Mouse (Mus musculus) yolk sac, embryonic 10.5 days (tissue): ENCODE results near the gene Ank.

ENCODE experiments used
- DNase-seq: peaks from one replicate; pipeline ENCODE4 v3.0.0-alpha.2; 2017; ENCODE audit warnings: low spot score

Ank gene

DNA sequence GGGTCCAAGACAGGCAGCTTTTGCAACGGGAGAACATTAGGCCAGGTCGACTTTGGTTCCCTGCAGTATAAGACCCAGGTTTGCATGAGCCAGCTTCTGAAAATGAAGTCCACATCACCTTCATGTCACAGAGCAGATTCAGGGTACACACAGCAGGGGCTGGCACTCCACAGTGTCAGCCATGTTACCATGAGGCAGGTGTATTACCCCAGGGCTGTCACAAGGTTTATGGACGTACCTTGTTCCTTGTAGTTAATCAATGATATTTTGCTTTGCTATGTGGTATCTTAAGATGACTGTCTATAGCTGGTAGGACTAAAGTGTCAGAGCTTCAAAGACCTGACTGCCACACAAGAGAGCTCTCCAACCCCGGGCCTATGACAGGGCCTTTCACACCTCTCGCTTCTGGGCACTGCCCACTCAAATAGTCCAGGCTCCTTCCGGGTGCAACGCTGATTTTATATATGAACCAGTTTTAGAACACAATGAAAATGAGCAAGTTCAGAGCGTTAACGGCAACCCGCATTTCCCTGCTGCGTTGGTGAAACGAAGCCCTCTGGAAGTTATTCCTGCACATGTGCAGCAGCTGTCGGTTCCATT, 132.4 kb downstream of the Ank start:
- no peak for DNase-seq

- DNase-seq: no peak
These were observed 134.0 kb downstream of the Ank start for GRCm38 (mm10) chr15:27600524-27600923.

DNA sequence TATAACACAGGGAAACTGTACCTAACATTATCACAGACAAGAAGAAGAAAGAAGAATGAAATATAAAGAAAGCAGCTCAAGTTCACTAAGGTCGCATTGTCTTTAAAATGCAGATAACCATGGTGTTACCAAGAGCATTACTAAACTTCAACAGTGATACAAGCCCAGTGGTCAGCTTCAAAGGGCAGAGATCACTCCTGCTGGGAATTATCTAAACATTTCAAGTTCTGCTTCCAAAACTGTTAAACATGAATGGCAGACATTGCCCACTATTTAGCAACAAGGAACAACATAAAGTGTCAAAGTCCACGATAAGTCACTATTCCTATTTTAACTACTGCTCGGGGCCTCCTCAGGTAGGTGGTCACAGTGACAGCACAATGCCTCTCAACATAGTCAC, 138.1 kb downstream of the Ank start:
- no peak for DNase-seq

- DNase-seq: no peak
These were observed 138.8 kb downstream of the Ank start for GRCm38 (mm10) chr15:27605252-27605651.

DNA sequence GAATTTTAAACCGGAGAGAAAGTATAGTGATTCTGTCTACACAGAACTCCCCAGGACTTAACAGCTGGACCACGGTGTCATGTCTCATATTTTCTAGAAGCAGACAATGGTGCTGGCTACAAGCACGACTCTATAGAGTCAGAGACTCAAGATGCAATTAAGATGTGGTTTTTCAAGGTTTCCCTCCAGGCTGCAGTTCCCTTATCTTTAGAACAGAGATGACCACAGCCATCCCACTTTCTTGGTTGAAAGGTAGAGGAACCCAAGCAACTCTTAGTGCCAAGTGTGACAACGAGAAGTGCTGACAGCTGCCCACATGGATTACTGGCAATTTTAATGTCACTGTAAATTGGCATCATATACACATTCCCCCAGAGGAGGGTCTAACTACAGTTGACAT, 143.1 kb downstream of the Ank start:
- no peak for DNase-seq

GRCm38 (mm10) chr15:27612533-27613221, 146.2 kb downstream of the Ank start:
- DNase-seq: peak; percentile 67

- DNase-seq: no peak
These were observed 146.8 kb downstream of the Ank start for GRCm38 (mm10) chr15:27613255-27613654.

- no peak for DNase-seq
These were observed 149.7 kb downstream of the Ank start for GRCm38 (mm10) chr15:27616159-27616558.

GRCm38 (mm10) chr15:27617227-27617626, 150.8 kb downstream of the Ank start:
- no peak for DNase-seq

DNA sequence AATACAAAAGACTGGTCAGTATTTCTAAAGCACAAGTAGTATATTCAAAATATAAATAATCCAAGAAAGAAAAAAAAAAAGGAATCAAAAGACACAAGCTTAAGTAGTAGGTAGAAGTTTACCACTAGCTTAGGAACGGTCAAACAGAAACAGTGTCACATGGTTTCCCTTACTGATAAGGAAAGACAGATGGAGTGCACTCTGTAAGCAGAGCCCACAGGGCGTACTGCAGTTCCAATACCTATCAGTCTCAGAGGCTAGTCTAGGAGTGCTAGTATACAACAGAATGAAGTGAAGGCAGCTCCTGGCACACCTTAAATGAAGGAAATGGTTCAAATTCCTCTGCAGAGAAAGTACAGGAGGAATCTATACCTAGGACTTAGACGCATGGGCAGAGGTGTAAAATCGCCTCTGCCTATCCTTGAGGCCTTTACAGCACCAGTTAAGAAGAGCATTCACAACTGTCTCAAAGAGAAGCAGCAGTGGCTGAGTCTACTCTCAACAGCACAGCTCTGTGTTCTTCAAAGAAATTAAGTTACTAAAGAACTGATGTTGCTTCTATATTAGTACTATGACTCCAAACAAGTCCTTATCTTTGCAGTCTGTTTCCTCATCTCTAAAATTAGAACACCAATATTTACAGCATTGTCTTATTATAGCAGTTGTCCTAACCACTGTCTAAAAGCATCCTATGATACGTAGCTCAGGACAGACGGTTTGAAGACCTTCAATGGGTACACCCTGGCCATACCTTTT, 152.5 kb downstream of the Ank start:
- DNase-seq: no peak

- DNase-seq: no peak
These were observed 153.2 kb downstream of the Ank start for GRCm38 (mm10) chr15:27619683-27620082.

DNA sequence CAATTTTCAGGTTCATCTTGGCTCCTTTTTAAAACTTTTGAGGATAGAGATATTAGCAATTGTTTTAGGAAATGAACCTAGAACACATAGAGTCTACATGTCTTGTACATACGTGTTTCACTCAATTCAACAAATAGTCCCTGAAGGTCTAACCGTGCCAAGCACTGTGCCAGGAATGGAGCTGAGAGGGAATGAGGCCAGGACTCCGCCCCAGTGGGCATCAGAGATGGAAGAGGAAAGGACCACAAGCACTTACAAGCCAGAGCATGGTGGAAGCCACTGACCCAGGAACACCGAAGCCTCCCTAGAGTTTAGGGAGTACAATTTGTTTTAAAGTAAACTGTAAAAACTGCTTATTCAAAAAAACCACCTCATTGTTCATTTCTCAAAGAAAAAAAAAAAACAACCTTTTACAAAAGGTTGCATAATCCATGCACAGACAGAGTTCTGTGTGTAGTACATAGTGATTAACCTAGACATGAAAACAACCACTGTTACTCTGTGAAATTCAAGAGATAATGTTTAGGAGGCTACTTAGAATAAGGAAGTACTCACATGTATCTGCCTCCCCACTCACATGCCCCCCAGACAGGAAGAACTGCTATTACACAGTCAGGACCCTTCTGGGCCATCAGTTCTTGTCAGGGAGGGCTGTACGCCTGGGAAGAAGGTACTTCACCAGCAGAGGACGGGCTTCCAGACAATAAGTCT, 154.2 kb downstream of the Ank start:
- no peak for DNase-seq

DNA sequence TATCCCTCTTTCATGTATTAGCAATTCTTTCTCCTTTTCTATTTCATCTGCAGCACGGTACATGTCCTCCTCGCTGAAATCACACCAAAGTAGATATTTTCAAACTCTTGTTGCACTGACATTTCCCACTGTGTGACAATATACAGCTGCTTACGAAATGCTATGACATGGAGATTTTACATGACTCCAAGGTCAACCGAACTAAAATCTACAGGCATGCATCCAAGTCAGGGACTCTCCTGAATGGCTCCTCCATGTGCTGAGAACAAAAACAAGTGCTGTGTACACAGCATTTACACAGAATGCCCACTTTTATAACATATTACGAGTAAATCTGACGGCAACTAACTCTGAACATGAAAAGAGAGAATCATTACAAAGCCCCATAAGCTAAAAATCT, 156.8 kb downstream of the Ank start:
- no peak for DNase-seq

- no peak for DNase-seq
These were observed 158.8 kb downstream of the Ank start for GRCm38 (mm10) chr15:27625014-27625889.

DNA sequence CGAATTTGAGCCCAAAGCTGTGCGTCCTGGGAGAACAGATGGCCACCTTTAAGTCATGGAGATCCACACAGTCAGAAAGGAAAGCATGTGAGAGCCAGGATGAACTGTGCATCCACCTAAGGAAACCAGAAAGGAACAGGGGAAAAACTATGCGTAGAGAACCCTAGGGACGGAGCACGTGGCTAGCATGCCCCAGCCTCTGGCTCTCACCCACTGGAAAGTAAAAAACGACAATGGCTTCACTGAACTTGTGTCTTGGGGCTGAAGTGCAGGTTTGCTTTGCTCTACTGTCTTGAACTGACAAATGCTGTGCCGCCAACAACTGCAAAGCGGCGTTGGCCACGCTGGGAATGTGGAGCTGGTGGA, 159.4 kb downstream of the Ank start:
- DNase-seq: no peak

DNA sequence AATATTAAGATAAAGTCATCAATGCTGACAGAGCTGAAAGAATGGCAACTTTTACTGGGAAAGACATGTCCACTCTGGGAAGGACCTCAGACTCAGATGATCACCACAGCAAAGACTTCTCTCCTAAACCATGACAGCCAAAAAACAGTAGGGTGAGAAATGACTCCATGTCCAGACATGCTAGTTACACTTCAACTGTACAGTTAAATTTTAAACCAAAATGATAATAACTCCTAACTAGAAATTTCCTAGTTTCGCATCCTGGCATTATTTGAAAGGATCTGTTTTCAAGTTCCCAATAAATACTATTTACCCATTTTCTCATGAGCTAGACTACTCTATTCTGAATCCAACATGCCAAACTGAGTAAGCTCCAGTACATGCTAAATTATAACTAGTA, 159.8 kb downstream of the Ank start:
- DNase-seq: no peak

DNA sequence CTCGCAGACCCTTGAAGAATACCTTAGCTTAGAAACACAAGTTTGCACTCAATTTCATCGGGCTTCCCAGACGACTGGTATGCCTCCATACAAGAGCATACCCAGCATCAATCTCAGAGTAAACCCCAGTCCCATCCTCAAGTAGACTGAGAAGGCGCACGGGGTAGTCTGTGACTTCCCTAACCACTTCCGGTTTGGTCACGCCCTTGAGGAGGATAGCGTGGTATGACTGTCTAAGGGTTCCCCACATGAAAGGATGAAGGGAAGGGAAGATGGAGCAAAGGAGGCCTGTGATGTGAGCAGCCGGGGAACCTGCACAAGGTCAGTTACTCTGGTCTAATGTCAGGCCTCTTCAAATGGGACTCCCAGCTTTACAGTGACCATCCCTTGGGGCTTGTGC, 161.3 kb downstream of the Ank start:
- no peak for DNase-seq

DNA sequence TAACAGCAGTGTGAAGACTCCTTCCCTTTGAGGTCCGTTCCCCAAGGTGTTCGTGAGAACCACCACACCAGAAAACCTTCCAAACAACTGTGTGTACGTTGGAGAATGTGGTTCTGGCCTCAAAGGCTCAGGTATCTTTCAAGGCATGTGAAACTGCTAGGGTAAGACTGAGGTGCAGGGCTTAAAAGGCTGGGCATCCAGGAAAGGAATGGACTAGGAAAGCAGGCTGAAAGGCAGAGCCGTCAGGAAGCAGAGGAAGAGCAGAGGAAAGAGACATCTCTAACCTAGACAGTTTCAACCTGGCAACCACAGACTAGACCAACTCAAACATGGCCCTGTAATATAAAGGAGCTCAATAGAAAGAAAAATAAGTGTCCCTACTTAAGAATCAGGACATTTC, 162.6 kb downstream of the Ank start:
- no peak for DNase-seq

- DNase-seq: peak; percentile 27
These were observed 163.5 kb downstream of the Ank start for GRCm38 (mm10) chr15:27629800-27630600.

- DNase-seq: peak; percentile 97
These were observed 164.3 kb downstream of the Ank start, which contains the start of gene Otulin for GRCm38 (mm10) chr15:27630601-27631383. Otulin (minus strand) TSS chr15:27630693.
